Mouse (Mus musculus) lung, embryonic 14.5 days (tissue): ENCODE data around the gene Rpl39l. TPM values are rescaled to one million over a fixed set of nuclear protein-coding genes. Genes with fewer than 3 reads are reported as not detected.

ENCODE experiments used
- ATAC-seq: fragments of 200-750 bp; cut with Nextera tagmentation; 2 replicates; pipeline ENCODE4 v1.8.0; 2017; ENCODE audit warnings: mild to moderate bottlenecking, moderate TSS enrichment, moderate library complexity; ENCODE audit not compliant: insufficient read depth
- DNase-seq: peaks from one replicate; pipeline ENCODE4 v3.0.0-alpha.2; 2015
- H3K27ac ChIP-seq: fragments of 300-500 bp; sonication (generic); 2 replicates; pipeline ENCODE4 v1.5.1; 2014; ENCODE audit warnings: low read depth, mild to moderate bottlenecking, moderate library complexity
- H3K27me3 ChIP-seq: fragments of 300-500 bp; sonication (generic); 2 replicates; pipeline ENCODE4 v1.6.1; 2014; ENCODE audit warnings: low read length, control low read depth; ENCODE audit not compliant: insufficient read depth
- H3K36me3 ChIP-seq: fragments of 300-500 bp; sonication (generic); 2 replicates; pipeline ENCODE4 v1.6.1; 2014; ENCODE audit warnings: control low read depth; ENCODE audit not compliant: insufficient read depth
- H3K4me1 ChIP-seq: fragments of 300-500 bp; sonication (generic); 2 replicates; pipeline ENCODE4 v1.6.1; 2014; ENCODE audit warnings: antibody characterized with exemption, control low read depth; ENCODE audit not compliant: insufficient read depth
- H3K4me2 ChIP-seq: fragments of 300-500 bp; sonication (generic); 2 replicates; pipeline ENCODE4 v1.6.1; 2014; ENCODE audit warnings: mild to moderate bottlenecking
- H3K4me3 ChIP-seq: fragments of 300-500 bp; sonication (generic); 2 replicates; pipeline ENCODE4 v1.5.1; 2014; ENCODE audit warnings: low read depth, low read length
- H3K9ac ChIP-seq: fragments of 300-500 bp; sonication (generic); 2 replicates; pipeline ENCODE4 v1.6.1; 2014
- H3K9me3 ChIP-seq: fragments of 300-500 bp; sonication (generic); 2 replicates; pipeline ENCODE4 v1.6.1; 2016; ENCODE audit warnings: low read depth, low read length, control low read depth
- CTCF ChIP-seq: IDR thresholded peaks from 2 replicates; pipeline ENCODE4 v1.5.1; 2016; ENCODE audit warnings: antibody characterized with exemption, low read depth
- WGBS: fragments of 180-500 bp; shearing (Covaris S2); extraction: QIAGEN DNeasy Blood & Tissue Kit; methylation state at CpG from one replicate; pipeline ENCODE4 v1.1.7; 2014; 5-methylcytosine and 5-hydroxymethylcytosine counted together
- polyA plus RNA-seq: library from polyadenylated mRNA; unstranded; fragments of >200 nt; fragmentation: Nextera tagmentation; extraction: Ambion mirVana; gene quantifications from 2 replicates; pipeline ENCODE4 v1.2.1, GENCODE M21; 2014

The Rpl39l gene
- polyA plus RNA-seq, result not detected in 2 replicates

DNA sequence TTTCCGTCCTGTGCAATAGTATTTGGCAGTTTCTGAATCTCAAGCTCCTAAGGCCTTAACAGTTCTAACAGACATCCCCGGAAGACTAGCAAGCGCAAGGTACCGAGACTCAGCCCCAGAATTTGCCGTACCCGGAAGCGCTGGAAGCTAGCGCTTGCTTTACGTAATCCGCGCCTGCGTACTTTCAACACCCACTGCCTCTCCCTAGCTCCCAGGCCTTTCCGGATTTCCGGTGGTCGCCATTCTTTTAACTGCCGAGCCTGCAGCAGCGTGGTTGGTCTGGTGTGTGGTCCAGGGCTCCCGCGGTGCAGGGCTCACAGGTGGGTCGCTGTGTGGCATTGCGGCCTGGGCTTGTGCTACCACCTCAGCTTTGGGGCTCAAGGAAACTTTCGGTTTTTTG, at the start of gene Rpl39l:
Gene Rpl39l (plus strand): TSS at position 222 of the 400 bp plus-strand sequence.
- ATAC-seq, result no peak
- Histone ChIP-seq H3K27ac (no peak within 1 kb of the TSS), H3K4me1 (no peaks in the 10 kb centered on the region), H3K9ac (no peak within 1 kb of the TSS), H3K36me3 (no peaks in the 10 kb centered on the region), H3K9me3 (no peaks in the 10 kb centered on the region), H3K4me3 (no peak within 1 kb of the TSS), H3K27me3 (no peaks in the 10 kb centered on the region), H3K4me2 (no peak within 1 kb of the TSS)
- no peak for DNase-seq
- 82% methylated on average over 22 of the region's 22 CpGs for WGBS
- TF ChIP-seq CTCF, result no peak

DNA sequence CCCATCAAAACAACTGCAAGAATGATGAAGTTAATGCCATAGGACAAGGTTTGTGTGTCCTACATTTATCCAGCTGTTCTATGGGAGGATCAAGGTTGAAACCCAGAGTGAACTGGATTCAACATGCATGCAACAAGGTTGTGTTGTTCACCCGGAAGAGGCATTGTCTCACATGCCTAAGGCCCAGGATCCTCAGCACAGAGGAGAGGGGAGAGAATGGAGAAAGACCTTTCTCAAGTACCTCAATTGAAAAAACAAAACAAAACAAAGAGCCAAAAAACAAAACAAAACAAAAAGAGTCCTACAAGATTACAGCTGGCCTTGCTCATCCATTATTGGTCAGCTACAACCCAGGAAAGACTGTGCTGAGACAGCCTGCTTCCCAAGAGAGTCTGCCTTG, 42.4 kb upstream of the Rpl39l start:
- H3K9ac ChIP-seq, result no peak overlapping the region
- whole genome bisulfite sequencing, result 75% methylated on average over 1 of the region's 1 CpGs
- DNase-seq (no peak), ATAC-seq (no peak)
- TF ChIP-seq CTCF, result no peak
- H3K4me2 ChIP-seq, result no peak overlapping the region
- no peaks in the 10 kb centered on the region for H3K9me3 ChIP-seq
- H3K36me3 ChIP-seq, result no peaks in the 10 kb centered on the region
- H3K27ac ChIP-seq, result no peak overlapping the region
- H3K27me3 ChIP-seq, result no peaks in the 10 kb centered on the region
- no peaks in the 10 kb centered on the region for H3K4me1 ChIP-seq
- H3K4me3 ChIP-seq, result no peak overlapping the region

DNA sequence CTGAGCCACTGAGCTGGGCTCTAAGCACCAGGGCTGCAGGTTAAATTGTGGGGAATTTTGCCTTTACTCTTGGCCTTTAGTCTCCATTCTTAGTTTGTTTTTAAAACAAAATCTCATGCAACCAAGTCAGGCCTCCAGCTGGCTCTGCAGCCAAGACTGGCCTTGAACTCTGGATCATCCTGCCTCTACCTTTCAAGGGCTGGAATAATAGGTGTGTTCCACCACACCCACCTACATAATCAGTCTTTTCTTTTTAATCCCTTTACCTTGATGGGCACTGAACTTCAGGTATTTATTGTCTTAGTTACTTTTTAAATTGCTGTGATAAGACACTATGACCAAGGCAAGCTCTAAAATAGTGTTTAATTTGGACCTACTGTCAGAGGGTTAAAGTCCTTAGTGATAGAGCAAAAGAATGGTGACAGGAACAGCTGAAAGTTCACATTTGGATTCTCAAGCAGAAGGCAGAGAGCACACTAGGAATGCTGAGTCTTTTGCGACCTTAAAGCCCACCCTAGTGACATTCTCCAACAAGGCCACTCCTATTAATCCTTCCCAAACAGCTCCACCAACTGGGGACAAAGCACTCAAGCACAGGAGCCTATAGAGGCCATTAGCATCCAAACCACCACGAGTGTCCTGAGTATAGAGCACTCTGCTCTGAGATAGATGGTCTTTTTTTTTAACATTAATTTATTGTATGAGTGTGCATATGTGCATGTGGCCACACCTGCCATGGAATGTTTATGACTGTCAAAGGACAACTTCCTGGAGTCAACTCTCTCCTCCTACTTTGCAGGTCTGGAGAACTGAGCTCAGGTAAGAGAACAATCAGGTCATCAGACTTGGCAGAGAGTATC, 40.7 kb upstream of the Rpl39l start:
- Histone ChIP-seq H3K9ac (no peak overlapping the region), H3K27me3 (no peaks in the 10 kb centered on the region), H3K36me3 (no peaks in the 10 kb centered on the region), H3K4me1 (no peaks in the 10 kb centered on the region), H3K27ac (no peak overlapping the region), H3K4me3 (no peak overlapping the region), H3K9me3 (no peaks in the 10 kb centered on the region), H3K4me2 (no peak overlapping the region)
- 61% methylated on average over 2 of the region's 2 CpGs for whole genome bisulfite sequencing
- ATAC-seq (no peak), DNase-seq (no peak)
- no peak for TF ChIP-seq CTCF

DNA sequence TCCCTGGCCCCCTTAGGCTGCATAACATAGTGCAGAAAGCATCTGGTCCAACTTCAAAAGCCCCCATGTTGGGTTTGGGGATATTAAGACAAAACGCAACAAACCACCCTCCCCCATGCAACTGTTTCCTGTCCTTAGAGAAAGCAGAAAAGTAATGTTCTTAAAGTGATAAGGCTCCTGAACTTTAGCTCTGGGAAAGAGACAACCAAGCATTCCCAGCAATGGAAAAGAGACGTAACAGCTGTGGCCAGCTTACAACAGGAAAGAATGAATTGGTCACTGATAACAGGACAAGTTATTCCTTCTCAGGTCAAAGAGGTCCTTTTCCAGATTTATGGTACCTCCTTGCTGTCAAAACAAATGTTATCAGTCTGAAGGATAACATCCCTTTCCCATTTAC, 26.9 kb upstream of the Rpl39l start:
- Histone ChIP-seq H3K36me3 (no peaks in the 10 kb centered on the region), H3K27me3 (no peaks in the 10 kb centered on the region), H3K4me2 (no peak overlapping the region), H3K4me3 (no peak overlapping the region), H3K4me1 (no peaks in the 10 kb centered on the region), H3K27ac (no peak overlapping the region), H3K9me3 (no peaks in the 10 kb centered on the region), H3K9ac (no peak overlapping the region)
- ATAC-seq (no peak; the same call in 1 of the 2 replicates), DNase-seq (no peak)
- 29% methylated on average over 2 of the region's 2 CpGs for WGBS
- TF ChIP-seq CTCF, result no peak

DNA sequence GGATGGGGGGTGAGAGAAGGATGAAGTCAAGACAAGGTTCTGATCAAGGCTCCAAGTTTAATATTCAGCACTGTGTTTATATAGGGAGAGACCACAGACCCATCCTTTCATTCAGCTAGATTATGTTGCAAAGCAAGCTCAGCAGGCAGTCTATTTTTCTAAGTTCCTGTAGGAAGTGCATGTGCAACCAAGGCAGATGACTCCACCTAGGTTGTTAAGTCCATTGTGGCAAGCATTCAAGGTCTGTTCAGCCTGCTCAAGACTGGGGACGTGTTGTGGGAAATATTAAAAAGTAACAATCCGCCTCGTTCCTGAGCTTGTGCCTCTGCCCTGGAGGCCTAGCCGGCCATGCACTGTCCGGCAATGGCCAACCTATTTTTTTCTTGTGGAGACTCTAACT, 22.6 kb upstream of the Rpl39l start:
- no peak overlapping the region for H3K4me3 ChIP-seq
- 91% methylated on average over 5 of the region's 5 CpGs for WGBS
- ATAC-seq (no peak), DNase-seq (no peak)
- no peaks in the 10 kb centered on the region for H3K9me3 ChIP-seq
- no peak overlapping the region for H3K9ac ChIP-seq
- H3K27ac ChIP-seq, result no peak overlapping the region
- no peak for TF ChIP-seq CTCF
- no peaks in the 10 kb centered on the region for H3K36me3 ChIP-seq
- H3K4me2 ChIP-seq, result no peak overlapping the region
- no peaks in the 10 kb centered on the region for H3K4me1 ChIP-seq
- no peaks in the 10 kb centered on the region for H3K27me3 ChIP-seq

DNA sequence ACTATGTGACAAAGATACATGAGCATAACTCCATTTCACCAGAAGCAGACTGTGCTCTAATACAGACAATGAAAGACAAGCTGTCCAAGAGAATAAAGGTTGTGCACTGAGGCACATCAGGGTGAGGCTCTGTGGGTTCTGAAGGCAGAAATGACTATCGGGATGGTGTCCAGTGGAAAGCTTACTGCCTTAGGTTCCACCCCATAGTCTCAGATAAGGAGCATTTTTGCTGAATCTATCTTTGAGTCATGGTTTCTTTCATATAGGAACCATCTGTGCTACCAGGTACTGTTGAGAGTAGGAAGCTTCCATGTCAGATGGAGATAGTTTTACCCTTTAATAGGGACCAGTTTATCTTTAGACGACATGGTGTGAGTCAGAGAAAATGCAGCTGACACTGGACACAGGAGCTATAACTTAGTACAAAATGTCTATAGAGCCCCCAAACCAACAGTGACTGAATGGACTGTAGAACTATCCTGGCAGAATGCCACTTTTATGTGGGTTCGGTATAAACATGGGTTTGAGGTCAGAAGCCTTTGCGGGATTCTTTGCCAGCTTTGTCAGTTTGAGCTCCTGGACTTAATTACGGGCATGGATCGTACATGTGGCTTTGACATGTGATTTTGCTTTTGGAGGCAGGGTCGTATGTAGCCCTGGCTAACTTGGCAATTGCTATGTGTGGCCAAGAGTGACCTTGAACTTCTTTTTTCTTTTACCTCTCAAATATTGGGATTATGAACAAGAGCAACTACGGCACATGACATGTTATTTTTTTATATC, 712 bp upstream of the Rpl39l start:
- H3K4me2 ChIP-seq, result no peak overlapping the region
- no peak overlapping the region for H3K9ac ChIP-seq
- no peak overlapping the region for H3K4me3 ChIP-seq
- DNase-seq (peak; percentile 43), ATAC-seq (no peak)
- WGBS, result 64% methylated on average over 8 of the region's 8 CpGs
- no peak overlapping the region for H3K27ac ChIP-seq
- H3K36me3 ChIP-seq, result no peaks in the 10 kb centered on the region
- no peak for TF ChIP-seq CTCF
- H3K4me1 ChIP-seq, result no peaks in the 10 kb centered on the region
- H3K9me3 ChIP-seq, result no peaks in the 10 kb centered on the region
- no peaks in the 10 kb centered on the region for H3K27me3 ChIP-seq

DNA sequence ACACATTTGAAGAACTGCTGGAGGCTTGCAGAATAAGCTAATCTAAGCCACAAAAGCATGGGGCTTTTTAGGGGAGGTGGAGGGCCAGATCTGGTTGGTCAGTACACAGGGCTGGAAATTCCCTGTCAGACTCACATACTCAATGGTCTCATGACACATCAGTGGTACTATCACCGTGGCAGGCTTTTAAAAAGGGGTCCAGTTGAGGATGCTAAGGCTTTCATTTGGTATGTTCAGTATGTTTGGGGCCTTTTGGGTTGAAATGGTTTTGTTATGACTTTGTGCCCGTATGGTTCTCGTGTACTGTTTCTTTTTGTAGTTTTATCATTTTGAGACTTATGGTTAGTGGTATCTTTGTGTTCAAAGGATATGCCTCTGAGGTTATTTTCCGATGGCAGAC, 1.2 kb downstream of the Rpl39l start:
- no peak for ATAC-seq
- WGBS, result 86% methylated on average over 4 of the region's 4 CpGs
- no peaks in the 10 kb centered on the region for H3K36me3 ChIP-seq

More for the DNA sequence above, 1.2 kb downstream of the Rpl39l start:
- Histone ChIP-seq H3K27me3 (no peaks in the 10 kb centered on the region), H3K9me3 (no peaks in the 10 kb centered on the region), H3K4me1 (no peaks in the 10 kb centered on the region), H3K4me2 (no peak overlapping the region), H3K27ac (no peak overlapping the region), H3K4me3 (no peak overlapping the region), H3K9ac (no peak overlapping the region)
- no peak for DNase-seq
- TF ChIP-seq CTCF, result no peak
